Mouse (Mus musculus) right cerebral cortex, postnatal 10 days (tissue): ENCODE results near the gene Abhd2.

Experiments
- DNase-seq, 2 experiments: peaks; one replicate each; pipeline ENCODE4 v3.0.0; 2021; ENCODE audit warnings: low spot score in 2 of 2

The Abhd2 gene

DNA sequence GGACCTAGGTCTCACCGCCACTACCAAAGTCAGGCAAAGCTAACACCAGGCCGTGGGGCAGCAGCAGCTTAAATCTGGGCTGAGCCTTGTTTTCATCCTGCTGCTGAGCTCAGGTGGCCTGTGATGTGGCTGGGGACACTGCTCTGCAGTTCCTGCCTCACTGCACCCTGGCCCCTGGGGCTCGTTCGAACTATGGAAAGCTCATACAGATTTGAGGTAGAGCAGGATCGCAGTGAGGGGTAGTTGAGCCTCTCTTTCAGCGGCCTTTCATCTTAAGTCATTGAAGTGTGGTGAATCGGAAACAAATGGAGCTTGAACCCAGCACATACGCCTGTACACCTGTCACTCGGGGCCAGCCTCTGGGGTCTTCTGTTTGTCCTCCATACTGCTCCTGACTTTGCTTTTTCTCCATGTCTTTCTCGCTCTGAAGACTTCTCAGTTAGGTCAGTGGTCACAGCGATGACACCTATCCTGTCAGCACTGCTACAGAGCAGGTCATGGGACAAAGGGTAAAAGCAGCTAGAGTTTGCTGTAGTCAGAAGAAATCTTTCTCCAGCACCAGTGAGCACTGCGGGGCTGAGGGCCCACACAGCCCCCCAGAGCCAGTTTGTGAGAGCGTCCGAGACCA lies 20.7 kb downstream of the Abhd2 start:
- DNase-seq = no peak

GRCm38 (mm10) chr7:79294449-79294980 lies 21.5 kb downstream of the Abhd2 start:
- DNase-seq = no peak

DNA sequence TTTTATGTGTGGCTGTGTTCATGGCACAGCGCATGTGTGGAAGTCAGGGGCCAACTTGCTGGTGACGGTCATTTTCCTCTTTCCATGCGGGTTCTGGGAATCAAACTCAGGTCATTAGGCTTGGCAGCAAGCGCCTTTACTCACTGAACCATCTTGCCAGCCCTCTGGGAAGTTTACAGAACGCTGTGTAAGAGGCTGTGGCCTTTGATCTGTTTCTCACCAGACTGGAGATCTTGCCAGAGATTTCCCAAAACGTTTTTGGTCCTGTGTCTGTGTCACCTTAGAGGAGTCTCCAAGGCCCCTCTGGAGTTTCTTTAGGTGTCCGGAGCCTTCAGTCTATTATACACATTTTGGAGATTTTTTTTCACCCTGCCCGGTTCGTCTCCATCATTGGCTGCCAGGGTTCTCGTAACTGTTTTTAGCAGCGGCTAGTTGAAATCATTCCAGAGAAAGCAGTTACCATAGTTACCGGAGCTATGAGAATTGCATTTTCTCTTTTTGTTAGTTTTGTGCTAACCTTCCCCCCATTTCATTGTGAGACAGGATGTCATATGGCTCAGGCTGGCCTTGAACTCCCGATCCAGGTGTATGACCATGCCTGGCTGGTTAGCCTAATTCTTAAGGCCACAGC lies 22.3 kb downstream of the Abhd2 start:
- peak in 1 of 2 experiments; percentile 75 for DNase-seq

DNA sequence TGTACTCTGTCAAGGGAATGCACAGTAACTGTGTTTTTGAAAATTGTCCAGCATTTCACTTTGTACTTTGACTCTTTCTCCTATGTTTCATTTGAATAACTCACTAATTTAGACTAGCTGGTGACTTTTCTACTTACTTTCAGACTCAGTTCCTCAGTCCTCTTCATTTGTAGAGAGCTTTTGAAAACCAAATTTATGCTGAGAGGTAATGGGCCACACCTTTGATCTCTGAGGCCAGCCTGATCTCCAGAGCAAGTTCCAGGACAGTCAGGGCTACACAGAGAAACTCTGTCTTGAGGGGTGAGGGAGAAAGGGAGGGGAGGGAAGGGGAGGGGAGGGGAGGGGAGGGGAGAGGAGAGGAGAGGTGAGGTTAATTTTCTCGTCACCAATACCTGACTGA lies 25.7 kb downstream of the Abhd2 start:
- DNase-seq = no peak

- DNase-seq = no peak
Observed at GRCm38 (mm10) chr7:79299548-79299947, 26.5 kb downstream of the Abhd2 start.

- DNase-seq = no peak
Observed at GRCm38 (mm10) chr7:79300432-79301151, 27.6 kb downstream of the Abhd2 start.

DNA sequence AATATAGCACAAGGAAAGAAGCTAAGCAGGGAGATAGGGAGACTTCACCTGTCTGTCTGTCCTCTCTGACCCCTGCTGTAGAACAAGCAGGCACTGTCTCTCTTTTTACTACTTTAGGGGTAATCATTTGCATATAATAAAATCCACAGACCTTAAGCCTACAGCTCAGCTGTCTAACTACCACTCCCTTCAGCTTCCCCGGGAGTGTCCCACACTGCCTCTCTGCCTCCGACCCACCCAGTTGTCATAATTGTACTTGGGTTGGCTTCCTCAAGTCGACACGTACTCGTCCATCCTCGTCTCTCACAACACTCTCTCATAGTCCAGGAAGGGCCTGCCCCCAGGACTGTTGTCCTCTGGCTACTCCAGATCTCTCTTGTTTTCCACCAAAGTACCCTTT lies 29.1 kb downstream of the Abhd2 start:
- DNase-seq = no peak

- no peak for DNase-seq
Observed at GRCm38 (mm10) chr7:79302586-79302985, 29.6 kb downstream of the Abhd2 start.

GRCm38 (mm10) chr7:79303183-79303761 lies 30.3 kb downstream of the Abhd2 start:
- no peak for DNase-seq

DNA sequence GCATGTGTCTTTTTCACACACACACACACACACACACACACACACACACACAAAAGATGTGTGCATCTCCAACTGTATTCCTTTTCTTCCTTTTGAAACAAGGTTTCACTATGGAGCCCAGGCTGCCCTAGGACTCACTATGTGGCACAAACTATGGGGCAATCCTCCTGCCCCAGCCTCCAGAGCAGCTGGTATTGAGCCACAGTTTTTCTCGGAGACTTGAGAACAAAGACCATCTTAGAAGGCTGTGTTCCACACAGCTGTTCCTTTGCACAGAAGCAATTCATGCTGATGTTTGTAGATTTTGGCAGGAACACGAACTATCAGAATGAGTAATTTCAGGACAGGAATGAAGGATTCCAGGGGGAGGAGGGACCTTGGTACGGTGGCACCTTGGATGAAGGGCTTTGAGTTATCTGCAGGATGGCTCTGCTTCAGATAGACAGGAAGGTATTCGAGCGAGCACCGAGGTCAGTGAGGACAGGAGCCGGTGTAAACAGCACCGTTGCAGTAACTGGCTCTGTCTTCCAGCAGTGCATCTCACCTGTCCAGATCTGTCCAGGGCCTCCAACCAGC lies 35.5 kb downstream of the Abhd2 start:
- no peak for DNase-seq

- peak; percentile 72 to 77 for DNase-seq
Observed at GRCm38 (mm10) chr7:79309247-79310190, 36.5 kb downstream of the Abhd2 start.

GRCm38 (mm10) chr7:79310191-79310555 lies 37.2 kb downstream of the Abhd2 start:
- no peak for DNase-seq

DNA sequence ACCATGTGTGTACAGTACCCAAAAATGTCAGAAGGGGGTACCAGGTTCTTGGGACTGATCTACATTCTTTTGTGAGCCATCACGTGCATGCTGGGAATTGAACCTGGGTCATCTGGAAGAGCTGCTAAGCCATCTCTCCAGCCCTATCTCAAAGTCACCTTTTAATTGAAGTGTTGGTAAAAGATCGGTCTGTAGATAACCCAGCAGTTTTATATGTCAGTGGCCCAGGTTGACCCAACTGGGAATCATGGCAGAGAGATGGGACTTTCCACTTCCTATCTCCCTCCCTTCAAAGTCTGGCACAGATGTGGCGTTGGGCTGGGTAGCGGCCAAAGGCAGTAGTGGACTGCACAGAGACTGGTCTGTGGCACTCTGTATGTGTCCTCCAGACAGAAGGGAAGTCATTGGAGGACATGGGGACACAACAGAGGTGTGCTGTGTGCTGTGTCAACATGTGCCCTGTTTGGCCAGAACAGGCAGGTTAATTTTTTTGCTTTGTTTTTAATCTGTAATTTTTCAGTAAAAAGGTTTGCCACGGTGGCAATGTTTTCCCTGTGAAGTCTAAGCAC lies 38.5 kb downstream of the Abhd2 start:
- DNase-seq = peak in 1 of 2 experiments; percentile 67

- DNase-seq = no peak
Observed at GRCm38 (mm10) chr7:79312246-79312645, 39.2 kb downstream of the Abhd2 start.

DNA sequence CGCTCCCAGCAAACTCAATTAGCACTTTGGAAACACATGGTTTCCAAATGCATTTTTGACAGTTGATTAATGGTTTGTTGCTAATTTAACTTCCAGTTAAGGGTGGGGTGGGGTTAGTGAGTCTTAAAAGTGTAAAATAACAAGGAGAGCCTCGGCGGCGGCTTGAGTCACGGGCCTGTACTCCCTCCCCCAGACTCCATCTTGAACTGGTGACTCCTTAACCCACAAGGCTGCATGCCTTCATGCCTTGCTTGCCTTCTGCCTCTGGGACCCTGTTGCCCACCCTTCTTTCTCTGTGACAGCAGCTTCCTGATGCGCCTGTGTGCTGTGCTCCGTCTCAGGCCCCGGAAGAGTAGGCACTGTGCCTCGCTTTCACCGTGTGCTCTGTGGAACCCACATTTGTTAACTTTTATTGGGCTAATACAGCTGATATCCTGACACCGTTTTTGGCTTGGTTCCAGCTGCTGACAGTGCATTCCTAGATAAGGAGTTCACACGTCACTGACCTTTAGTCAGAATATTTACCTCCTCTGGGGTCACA lies 40.6 kb downstream of the Abhd2 start:
- no peak for DNase-seq

GRCm38 (mm10) chr7:79314517-79314916 lies 41.5 kb downstream of the Abhd2 start:
- DNase-seq = no peak

- DNase-seq = no peak
Observed at GRCm38 (mm10) chr7:79315149-79315548, 42.1 kb downstream of the Abhd2 start.

DNA sequence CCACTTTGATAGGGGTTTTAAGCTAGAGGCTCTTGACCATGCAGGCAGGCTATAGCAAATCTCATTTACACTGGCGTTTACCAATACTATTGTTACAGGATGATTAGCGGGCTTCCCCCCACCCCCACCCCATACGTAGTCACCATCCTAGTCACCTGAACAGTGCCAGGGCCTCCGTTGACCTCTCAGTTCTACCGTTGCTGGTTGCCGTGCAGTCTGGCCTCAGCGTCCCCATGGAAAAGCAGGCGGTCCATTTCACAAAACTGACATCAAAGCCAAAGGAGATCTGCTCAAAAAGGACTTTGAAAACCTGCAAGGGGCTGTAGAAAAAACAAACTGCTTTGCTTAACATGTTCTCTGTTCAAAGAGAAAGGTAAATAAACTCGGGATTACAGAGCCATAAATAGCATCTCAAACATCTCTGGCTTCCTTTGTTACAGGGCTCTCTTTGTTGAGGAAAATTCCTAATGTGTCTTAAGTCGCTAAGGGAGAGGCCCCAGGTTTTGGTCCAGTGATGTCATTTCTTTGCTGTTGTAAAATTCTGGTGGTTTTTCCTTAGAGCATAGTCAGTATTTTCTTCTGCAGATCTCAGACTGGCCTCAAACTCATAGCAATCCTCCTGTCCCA lies 43.2 kb downstream of the Abhd2 start:
- no peak for DNase-seq

DNA sequence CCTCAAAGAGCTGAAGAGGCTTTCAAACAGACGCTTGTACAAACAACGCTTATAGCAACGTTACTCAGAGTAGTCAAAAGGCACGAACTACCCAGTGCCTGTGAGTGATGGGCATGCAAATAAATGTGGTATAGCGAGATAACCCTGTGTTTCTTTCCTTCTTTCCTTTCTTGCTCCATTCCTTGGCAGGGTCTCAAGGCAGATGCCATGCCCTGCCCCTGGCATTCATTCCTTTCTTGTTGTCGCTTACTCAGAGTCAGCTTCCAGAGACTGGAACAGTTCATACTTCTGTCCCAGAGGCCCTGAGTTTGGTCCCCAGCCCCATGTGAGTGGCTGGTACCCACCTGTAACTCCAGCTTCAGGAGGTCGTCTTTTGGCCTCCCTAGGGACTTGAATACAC lies 44.6 kb downstream of the Abhd2 start:
- DNase-seq = no peak
